Mouse (Mus musculus) gastrocnemius, adult 18-20 months (tissue): ENCODE data around the gene Stxbp3. TPM values are rescaled to one million over a fixed set of nuclear protein-coding genes. Genes with fewer than 3 reads are reported as not detected.

Experiments
- DNase-seq: peaks from one replicate; pipeline ENCODE4 v3.0.0; 2021; ENCODE audit warnings: low spot score
- total RNA-seq, 2 experiments: library from RNA; stranded (reverse); gene quantifications; 2 replicates each; pipeline ENCODE4 v1.2.3; 2021

Stxbp3 gene
- total RNA-seq, 2 experiments from 2014 or later, result 37.0 to 39.0 TPM

DNA sequence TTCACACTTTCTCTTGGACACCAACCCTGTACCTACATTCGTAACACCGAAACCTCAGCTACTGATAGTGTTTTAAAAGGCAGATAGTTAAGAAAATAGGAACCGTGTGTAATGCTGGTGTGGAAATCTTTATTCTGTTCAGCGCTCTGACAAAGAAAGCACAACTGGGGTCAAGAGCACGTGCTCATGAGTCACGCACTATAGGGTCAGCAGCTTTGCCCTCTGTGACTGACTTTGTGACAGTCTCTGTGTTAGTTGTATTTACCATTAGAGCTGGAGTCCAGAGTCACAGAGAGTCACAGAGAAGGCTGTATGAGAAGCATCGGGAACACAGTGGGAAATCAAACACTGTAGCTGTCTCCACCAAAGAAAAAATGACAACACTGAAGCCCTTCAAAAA is 73.4 kb downstream of the Stxbp3 start:
- no peak for DNase-seq

DNA sequence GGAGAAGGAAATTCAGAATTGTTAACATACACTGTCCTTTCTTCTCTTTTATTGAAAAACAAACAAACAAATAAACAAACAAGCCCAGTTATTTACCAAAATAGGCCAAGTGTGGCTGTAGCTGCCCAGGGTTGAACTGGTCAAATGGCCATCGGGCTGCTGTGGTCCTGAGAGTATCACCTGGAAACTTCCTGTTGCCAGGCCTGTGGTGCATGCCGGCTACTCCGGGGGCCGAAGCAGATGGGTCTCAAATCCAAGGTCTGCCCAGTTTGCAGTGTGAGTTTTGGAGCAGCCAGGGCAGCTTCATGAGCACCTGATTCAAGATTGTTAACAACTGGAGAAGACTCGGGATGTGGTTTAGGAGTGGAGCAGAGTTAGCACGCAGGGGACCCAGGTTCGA is 74.8 kb downstream of the Stxbp3 start:
- DNase-seq, result no peak

- DNase-seq, result no peak
Measured at GRCm38 (mm10) chr3:108764976-108765375, 75.3 kb downstream of the Stxbp3 start.

GRCm38 (mm10) chr3:108763691-108764090 is 76.6 kb downstream of the Stxbp3 start:
- no peak for DNase-seq

DNA sequence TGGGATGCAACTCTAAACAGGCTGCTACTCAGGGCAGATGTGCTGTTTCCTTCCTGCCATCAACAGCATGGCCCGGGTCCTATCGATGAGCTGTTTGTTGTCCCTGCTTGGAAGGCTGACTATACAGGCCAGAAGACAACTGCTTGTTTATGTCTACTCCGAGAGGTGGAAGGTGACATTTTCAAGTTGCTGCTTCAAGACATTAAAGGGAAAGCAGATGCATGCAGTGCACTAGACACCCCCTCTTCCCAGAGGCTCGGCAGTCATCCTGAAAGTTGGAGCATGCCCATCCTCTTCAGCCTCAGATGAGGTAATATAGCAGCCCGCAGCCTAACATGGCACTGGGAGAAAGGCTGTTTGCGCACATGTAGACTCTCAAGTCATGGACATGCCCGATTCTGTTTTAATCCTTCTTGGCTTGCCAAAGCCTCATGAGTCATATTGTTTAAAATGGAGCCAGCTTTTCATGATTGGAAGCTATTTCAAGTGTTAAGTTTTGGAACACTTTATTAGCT is 77.7 kb downstream of the Stxbp3 start:
- DNase-seq, result peak; percentile 36

GRCm38 (mm10) chr3:108759566-108760420 is 80.5 kb downstream of the Stxbp3 start:
- DNase-seq, result peak; percentile 27

DNA sequence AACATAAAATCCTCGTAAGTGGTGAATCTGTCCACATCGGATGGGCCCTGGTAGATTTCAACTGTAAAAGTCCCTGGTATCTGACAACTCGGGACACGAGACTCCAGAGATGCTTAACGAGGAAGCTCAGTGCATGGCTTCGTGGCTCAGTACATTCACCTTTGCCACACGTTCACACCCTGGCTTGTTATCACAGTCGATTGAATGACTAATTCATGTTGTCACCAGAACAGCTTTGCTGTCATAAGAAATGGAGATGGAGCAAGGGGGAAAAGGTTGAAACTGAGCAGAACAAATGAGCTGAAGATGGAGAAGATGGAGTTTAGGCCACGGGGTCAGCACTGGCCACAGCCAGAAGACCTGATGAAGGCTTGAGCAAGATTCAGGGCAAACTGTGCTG is 82.8 kb downstream of the Stxbp3 start:
- DNase-seq, result no peak

DNA sequence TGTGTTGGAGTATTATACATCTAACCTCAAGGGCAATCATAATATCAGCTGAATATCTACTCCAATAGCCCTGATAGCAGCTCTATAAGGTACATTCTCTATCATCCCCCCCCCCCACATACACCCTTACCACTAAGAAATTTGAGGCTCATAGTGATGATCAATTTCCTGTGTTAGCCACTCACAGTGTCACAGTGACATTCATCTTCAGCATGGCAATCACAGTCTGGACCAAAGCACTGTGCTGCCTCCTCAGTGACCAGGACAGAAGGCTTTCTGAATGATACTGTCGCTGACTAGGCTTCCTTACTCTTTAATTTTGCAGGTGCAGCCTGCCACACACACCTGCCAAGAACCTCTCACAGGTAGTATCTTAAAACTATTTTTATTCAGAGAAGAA is 84.2 kb downstream of the Stxbp3 start:
- no peak for DNase-seq

DNA sequence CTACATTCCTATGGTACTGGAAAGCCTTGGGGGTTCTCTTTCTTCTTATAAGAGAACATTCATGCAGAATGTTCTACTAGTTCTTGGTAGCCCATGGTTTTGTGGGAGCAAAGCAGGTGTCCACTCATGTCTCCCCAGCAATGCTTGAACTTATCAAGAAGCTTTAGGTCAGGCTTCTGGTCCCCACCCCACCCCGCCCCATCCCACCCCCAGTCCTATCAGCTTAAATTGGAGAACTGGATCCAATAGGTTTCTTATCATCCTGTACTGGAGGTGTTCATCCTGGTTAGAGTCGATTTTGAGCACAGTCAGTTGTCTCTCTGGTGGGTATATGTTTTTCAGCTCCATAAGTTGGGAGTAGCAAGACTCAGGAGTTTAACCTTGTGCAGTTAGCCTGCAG is 84.8 kb downstream of the Stxbp3 start:
- DNase-seq, result no peak

DNA sequence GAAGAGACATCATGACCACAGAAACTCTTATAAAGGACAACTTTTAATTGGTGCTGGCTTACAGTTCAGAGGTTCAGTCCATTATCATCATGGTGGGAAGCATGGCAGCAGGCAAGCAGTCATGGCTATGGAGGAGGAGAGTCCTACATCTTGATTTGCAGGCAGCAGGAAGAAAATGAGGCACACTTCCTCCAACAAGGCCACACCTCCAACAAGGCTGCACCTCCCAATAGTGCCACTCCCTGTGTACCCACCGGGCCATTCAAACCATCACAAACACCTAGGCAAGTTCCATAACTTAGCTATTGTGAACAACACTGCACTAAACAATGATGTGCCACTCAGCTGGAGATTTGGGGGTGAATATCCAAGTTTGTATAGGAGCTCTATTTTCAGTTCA is 85.8 kb downstream of the Stxbp3 start:
- no peak for DNase-seq

DNA sequence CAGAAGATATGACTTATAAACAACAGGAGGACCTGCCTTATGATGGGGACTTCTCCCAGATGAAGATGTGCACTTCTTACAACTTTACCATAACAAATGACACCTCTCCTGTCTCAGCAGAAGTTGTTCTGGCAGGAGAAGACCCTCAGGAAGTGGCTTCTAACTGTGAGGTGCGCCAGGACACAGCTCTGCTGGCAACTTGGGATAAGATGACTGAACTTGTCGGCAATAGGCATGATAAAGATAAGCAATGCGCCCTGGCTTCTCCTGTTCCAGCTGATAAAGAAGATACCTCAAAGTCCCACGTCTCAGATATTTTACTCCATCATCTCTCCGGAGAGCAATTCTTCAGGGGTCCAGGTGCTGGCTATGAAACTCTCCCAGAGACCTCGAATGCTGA is 88.6 kb downstream of the Stxbp3 start:
- DNase-seq, result no peak

DNA sequence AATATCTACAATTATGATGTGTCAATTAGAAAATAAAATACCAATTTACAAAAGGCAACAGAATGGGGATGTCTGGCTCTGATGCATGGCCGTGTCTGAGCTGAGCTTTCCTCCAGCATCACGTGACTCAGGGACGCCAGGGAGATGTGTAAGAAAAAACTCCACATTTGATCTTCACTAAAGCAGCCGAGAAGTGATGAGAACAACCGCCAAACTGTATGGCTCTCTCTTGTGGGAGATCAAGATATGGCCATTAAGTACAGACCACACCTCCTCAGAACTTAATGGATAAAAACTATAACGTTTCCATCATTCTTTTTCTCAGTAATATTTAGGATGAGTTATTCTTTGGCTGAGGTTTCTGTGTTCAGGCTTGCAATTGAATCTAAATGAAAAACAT is 89.3 kb downstream of the Stxbp3 start:
- no peak for DNase-seq

- no peak for DNase-seq
Measured at GRCm38 (mm10) chr3:108744060-108744459, 96.3 kb downstream of the Stxbp3 start.

Other genes starting within 250 kb of the Stxbp3 start
- gene Wdr47, start 249.2 kb downstream of the Stxbp3 start, total RNA-seq, result 1 to 10 TPM; 6.0 to 6.4 TPM
- 10 to 100 TPM; 32.6 to 37.4 TPM for gene Clcc1, start 186.6 kb downstream of the Stxbp3 start, total RNA-seq
- gene Gpsm2, start 118.2 kb downstream of the Stxbp3 start, total RNA-seq, result under 1 TPM; 0.78 to 0.97 TPM
- under 1 TPM; 0.14 to 0.30 TPM for gene Aknad1, start 100.9 kb downstream of the Stxbp3 start, total RNA-seq
- not detected for gene Fndc7, start 49.5 kb upstream of the Stxbp3 start, total RNA-seq
- gene Prpf38b, start 71.2 kb upstream of the Stxbp3 start, total RNA-seq, result 10 to 100 TPM; 12.7 to 17.3 TPM
- not detected for gene Henmt1, start 99.3 kb upstream of the Stxbp3 start, total RNA-seq
- not detected for gene Gm9857, start 99.9 kb upstream of the Stxbp3 start, total RNA-seq
- 1 to 10 TPM; 5.2 to 6.1 TPM for gene Fam102b, start 187.1 kb upstream of the Stxbp3 start, total RNA-seq
- gene Slc25a54, start 239.9 kb upstream of the Stxbp3 start, total RNA-seq, result not detected